Mouse (Mus musculus) E14TG2a.4 (cell line): Measurements from ENCODE around the gene Erich4.
"Not testable (repeated sequence)": the region's sequence is repeated elsewhere in the genome, so short reads cannot be mapped to it uniquely, and the experiment has no call there.

Source experiments
- H3K27me3 ChIP-seq: 2 replicates; pipeline ENCODE4 v1.6.1; 2014; ENCODE audit warnings: low read length, control low read depth; ENCODE audit not compliant: insufficient read depth
- H3K36me3 ChIP-seq: 2 replicates; pipeline ENCODE4 v1.6.1; 2014; ENCODE audit warnings: low read length, control low read depth; ENCODE audit not compliant: insufficient read depth
- H3K4me1 ChIP-seq: replicated peaks from 2 replicates; pipeline ENCODE4 v1.6.1; 2014; ENCODE audit warnings: low read depth, low read length, control low read depth
- H3K4me3 ChIP-seq: replicated peaks from 2 replicates; pipeline ENCODE4 v1.5.1; 2014; ENCODE audit warnings: mild to moderate bottlenecking, low read length
- H3K9me3 ChIP-seq: 2 replicates; pipeline ENCODE4 v1.6.1; 2014; ENCODE audit warnings: low read length, control low read depth
- CTCF ChIP-seq: conservative IDR thresholded peaks from 2 replicates; pipeline ENCODE4 v1.5.1; 2014; ENCODE audit warnings: low read length
- NANOG ChIP-seq: IDR thresholded peaks from 2 replicates; pipeline ENCODE4 v1.6.1; 2014; ENCODE audit warnings: borderline replicate concordance, low read length, mixed read lengths
- POU5F1 ChIP-seq: IDR thresholded peaks from 2 replicates; pipeline ENCODE4 v1.6.1; 2014; ENCODE audit warnings: low read length, borderline replicate concordance

Erich4 gene

DNA sequence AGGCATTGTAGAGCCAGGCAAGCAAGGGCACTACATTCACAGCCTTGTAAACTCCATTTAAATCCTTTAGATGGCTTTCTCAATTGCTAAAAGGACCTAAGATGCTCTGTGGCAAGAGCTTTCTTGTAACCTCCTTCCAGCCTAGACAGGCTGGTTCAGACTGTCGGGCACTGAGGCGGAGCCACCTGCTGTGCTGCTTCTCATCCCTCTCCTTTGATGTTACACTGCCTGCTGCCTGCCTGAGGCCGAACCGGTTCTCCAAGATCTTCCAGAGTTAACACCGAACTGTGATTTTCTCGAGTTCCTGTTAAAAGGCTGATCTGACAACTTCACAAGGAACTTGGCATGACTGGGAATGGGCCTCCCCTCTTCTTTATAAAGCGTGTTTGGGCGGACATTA, 39.8 kb downstream of the Erich4 start:
- Histone ChIP-seq H3K4me3 (no peak overlapping the region), H3K27me3 (no peaks in the 10 kb centered on the region), H3K9me3 (peaks cover 55% of the 10 kb centered on the region), H3K4me1 (no peaks in the 10 kb centered on the region), H3K36me3 (0 out of 2 replicates have a peak, but pooled peaks cover 3% of the 10 kb centered on the region)
- TF ChIP-seq POU5F1: no peak
- TF ChIP-seq NANOG: no peak
- no peak for TF ChIP-seq CTCF

- no peak for TF ChIP-seq CTCF
- no peak for TF ChIP-seq NANOG
- TF ChIP-seq POU5F1: no peak
- H3K4me3 ChIP-seq: no peak overlapping the region; the same call in 1 of the 2 replicates
- no peaks in the 10 kb centered on the region for H3K4me1 ChIP-seq
- H3K27me3 ChIP-seq: no peaks in the 10 kb centered on the region
- H3K36me3 ChIP-seq: 0 out of 2 replicates have a peak, but pooled peaks cover 3% of the 10 kb centered on the region
- peaks cover 51% of the 10 kb centered on the region for H3K9me3 ChIP-seq
Observed at GRCm38 (mm10) chr7:25575105-25575504, 40.6 kb downstream of the Erich4 start.

GRCm38 (mm10) chr7:25573806-25574205, 41.9 kb downstream of the Erich4 start:
- not testable (repeated sequence) for H3K27me3 ChIP-seq, H3K36me3 ChIP-seq, H3K4me1 ChIP-seq, H3K4me3 ChIP-seq
- H3K9me3 ChIP-seq: peaks cover 46% of the 10 kb centered on the region

- Histone ChIP-seq H3K4me3 (no peak overlapping the region), H3K4me1 (no peaks in the 10 kb centered on the region), H3K27me3 (no peaks in the 10 kb centered on the region), H3K36me3 (no peaks in the 10 kb centered on the region), H3K9me3 (peaks cover 30% of the 10 kb centered on the region)
- no peak for TF ChIP-seq POU5F1
- no peak for TF ChIP-seq NANOG
- no peak for TF ChIP-seq CTCF
Observed at GRCm38 (mm10) chr7:25568721-25569120, 47.0 kb downstream of the Erich4 start.
